Mouse (Mus musculus): ENCODE measurements at regions not wholly inside any gene's neighbourhood (a gene's known extent, or its start where the extent isn't known, plus 50 kb on each side); places are given as distances from the start of the nearest gene placed in this dataset.
"Not testable (repeated sequence)": the region's sequence is repeated elsewhere in the genome, so short reads cannot be mapped to it uniquely, and the experiment has no call there.

DNA sequence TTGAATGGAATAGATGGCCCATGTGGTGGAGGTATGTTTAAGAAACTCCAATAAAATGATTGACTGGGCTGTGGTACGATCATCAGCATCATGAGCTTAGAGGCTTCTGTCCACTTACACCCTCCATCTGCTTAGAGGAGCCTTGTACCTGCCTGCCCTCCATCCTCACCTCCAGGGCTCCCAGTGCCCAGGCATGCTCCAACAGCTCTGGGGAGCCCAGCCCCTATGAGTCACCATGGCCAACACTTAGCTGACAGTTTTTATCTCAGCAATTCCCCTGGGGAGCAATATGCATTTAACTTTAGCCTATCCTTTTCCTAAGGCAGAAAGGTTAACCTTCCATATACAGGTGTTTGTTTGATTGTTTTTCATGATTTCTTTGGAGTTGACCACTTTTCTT lies 174.3 kb upstream of the Plxna2 start:
- DNase-seq (ENCODE audit: low spot score in 2 of 2) = no peak

DNA sequence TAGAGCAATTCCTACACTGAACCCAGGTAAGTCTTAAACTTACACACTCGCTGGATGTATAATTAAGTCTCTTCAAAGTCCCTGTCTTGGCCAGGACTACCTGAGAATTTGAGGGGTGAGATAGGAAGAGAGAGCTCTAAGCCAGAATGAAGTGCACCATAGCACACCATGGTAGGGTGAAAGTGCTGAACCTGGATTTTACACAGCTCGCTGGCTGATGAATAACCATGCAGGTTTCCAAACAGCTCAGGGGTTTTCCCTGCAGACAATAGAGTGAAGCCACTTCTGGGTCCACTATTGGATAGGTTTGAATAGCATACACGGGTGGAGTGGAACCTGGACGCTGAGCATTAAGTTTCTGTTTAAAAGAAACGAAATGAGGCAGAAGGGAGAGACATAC lies 180.7 kb upstream of the Plxna2 start:
- DNase-seq (ENCODE audit: low spot score in 2 of 2) = no peak

DNA sequence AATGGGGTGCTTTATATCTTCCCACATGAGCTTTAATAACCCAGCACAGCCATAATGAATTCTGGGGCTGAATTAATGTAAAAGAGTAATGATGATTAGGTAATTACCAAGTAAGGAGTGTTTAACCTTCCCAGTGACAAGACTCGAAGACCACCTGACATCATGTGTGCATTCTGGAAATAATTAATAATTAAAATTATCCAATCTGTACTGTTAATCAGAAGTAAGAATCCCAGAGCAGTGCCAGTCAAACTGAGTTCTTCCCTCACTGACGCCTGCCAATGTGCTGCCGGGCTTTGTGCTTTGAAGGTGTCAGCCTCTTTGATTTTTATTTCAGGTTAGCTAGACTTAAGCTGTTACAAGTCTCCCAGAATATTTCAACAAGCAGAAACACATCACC lies 183.0 kb upstream of the Plxna2 start:
- DNase-seq (ENCODE audit: low spot score in 2 of 2) = no peak

DNA sequence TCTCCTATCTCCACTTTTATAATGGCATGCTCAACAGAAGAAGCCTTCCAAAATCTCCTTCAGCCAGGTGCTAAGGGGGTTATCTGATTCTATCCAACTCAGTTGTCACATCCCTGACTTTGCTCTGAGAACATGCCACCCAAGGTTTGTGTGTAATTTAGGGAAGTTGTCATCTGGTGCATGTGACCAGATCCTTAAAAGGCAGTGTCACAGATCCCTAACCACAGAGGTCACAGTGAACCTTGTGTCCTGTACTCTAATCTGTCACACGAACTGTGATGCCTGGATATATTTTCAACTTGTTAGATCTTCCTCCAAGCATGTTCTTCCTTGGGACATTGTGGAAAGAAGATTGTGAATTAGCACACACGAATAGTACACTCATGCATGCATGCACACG lies 189.4 kb upstream of the Plxna2 start:
- no peak for DNase-seq (ENCODE audit: low spot score in 2 of 2)

DNA sequence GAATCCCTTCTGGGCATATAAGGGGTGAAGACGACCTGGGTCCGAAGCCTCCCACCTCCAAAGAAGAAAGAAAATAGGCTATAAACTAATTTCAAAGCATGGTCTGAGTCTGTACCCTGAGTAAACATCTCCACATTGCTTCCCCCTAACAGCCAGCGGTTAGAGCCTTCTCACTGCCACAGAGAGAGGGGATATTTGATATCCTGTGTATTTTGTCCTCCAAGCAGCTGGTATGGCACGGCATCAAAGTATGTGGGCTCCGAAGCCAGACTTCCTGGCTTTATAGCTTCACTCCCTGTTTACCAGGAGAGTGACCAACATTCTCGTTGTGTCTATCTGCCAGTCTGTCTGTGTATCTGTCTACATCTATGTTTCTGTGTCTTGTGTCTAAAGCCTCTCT lies 191.7 kb upstream of the Plxna2 start:
- DNase-seq (ENCODE audit: low spot score in 2 of 2) = no peak

DNA sequence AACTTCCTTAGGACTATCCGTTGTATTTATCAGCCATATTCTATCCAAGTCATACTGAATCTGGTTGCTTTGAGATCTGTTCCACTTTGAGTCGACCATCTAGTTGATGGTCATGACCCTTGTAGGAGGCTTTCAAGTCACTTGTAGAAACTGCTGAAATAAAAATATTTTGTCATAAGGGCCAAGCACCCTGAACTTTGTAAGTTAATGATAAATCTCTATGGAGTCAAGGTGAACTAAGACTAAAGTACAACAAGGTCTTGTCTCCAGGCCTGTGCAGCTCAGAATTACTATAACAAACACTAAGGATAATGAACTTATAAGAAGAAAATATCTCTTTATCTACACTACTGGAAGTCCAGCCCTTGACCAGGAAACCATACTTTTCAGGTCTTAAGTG lies 193.8 kb upstream of the Plxna2 start:
- DNase-seq (ENCODE audit: low spot score in 2 of 2) = no peak

DNA sequence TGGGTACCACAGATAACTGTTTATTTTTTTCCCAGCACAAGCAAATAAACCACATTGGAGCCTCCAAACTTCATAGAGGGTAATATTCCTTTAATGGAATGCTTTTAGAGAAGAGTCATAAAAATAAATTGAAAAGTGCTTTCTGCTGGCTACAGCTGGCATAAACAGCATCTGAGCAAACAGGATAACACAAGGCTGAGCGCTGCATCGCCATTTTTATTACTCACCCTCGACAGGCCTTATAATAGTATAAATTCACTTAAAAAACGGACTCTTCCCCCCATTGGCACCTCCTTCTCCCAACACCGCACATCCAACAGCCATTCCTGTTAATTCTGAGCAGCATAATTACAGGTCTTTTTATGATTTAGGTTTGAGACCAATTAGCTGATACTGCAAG lies 205.8 kb upstream of the Plxna2 start:
- no peak for DNase-seq (ENCODE audit: low spot score in 2 of 2)

DNA sequence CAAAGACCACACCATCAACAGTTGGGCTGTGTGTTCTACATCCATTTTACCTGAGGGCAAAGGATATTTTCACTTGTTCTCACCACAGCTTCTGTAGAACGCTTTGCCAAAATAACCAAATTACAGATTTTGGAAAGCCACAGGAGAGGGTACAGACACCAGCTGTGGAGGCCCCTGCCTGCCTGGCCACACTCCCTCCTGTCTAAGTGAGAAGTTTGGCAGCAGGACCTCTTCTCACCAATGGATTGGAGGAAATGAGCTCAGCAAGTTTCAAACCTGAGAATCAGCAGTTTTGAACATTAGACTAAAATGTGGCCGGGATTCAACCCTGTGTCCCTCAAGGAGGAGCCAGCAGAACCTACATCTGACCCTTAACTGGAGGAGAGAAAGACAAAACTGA lies 206.2 kb upstream of the Plxna2 start:
- DNase-seq (ENCODE audit: low spot score in 2 of 2) = no peak

DNA sequence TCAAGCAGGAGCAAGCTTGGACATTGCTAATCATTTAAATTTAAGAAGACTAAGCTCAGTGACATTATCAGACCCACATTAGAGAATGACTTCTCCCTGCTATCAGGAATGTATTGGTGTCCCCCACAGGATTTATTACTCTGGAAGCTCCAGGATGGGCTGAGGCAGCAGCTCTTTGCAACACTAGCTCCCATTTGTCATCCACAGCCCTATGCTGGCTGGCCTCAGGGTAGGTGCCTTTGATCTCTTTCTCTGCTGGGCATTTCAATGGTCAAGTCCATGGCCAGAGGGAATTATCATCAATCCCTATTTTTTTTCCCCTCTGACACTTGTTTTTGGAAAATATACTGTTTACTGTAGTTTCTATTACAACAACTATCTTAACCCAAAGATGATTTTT lies 218.7 kb upstream of the Plxna2 start:
- DNase-seq (ENCODE audit: low spot score in 2 of 2) = no peak

DNA sequence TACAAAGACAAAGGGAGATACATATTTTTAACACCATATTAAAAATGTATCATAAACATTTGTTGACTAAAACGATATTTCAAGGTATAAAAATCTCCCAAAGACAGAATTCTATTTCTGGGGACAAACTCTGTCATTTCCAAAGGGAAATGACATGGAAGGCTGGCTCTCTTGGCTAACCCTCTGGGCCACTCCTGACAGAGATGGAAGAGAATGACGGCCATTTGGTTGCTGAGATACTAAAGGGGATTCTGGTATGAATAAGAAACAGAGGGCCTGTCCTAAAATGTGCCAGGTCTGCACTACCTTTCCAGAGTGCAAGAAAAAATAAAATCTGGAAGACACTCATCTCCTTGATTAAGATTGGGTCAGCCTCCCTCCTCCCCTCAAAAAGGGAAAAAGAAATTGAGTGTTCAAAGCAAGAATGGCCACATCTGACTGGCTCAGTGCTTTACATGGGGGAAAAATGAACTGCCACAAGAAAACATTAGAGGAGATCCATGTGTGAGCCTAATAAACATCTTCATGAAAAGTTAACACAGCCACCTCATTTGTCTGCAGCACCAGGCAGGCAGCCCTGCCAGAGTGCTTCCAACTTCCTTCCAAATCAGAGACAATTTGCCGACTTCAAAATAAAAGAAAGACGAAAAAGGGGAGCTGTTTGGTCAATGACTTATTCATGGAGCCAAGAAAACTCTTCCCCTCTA lies 221.1 kb upstream of the Plxna2 start:
- DNase-seq (ENCODE audit: low spot score in 2 of 2) = no peak

DNA sequence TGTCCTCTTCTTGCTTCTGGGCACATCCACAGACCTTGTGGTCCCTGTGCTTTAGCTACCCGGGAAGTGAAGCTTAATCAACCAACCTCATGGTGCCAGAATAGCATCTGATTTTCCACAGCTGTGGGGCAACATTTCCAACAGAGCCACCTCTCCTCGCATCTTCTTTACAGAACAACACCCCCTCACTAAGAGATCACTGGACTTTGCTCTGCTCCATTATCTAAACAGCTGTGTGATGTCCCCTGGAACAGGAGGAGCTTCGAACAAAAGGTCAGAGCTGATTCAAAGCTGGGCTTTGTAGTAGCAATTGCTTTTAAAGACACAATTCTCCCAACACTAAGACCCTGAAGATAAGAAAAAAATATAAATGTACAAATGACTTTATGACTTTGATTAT lies 224.3 kb upstream of the Plxna2 start:
- no peak for DNase-seq (ENCODE audit: low spot score in 2 of 2)

DNA sequence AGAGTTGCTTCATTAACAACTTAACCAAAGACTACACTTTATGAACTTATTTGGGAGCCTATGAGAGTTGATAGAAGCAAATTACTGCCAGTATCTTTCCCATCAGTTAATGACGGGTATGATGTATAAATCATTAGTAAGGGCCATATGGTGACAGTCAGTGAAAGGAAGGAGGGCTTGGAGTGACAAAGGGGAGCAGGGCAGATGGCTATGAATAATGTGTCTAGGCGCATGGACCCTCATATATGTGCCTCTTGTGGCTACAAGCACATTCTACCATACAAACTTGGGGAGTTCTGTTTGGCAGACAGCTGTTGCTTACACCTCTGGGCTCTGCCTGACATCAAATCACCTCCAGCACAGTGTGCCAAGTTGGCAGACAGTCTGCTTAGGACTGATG lies 227.8 kb upstream of the Plxna2 start:
- DNase-seq (ENCODE audit: low spot score in 2 of 2) = no peak

DNA sequence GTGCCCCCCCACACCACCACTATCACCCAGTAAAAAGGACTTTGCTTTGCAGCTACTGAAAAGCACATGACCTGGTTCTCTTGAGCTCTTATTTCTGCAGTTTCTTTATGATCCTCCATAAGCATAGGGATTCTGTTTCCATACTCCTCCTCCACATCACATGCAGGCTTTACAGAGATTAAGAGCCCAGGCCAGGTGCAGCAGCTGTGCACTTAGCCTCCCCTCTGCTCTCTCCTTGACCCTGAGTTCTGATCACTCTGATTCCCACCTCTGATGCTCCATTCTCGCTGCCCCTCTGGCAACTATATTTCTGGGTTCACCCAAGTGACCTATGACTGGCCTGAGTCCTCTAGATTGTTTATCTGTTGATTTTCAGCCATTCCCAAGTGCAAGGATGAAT lies 239.9 kb upstream of the Plxna2 start:
- DNase-seq (ENCODE audit: low spot score in 2 of 2) = no peak

DNA sequence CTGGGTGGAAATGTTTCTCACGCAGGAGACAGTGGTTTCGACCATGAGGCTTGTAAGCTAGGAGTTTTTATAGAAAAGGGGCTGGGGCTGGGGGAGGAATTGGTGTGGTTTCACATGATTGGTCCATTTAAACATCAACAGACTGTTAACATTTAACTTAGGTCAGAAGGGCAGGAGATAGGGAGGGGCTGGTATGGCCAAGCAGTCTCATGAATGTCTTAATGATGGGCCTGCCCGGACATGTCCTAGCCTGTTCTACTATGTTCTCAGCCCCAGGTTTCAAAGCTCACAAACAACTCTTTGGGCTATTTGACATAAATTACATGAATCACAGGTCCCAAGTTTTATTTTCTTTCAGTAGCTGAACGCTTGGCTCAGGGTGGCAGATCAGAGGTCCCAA lies 244.5 kb upstream of the Plxna2 start:
- not testable (repeated sequence) for DNase-seq (ENCODE audit: low spot score in 2 of 2)

DNA sequence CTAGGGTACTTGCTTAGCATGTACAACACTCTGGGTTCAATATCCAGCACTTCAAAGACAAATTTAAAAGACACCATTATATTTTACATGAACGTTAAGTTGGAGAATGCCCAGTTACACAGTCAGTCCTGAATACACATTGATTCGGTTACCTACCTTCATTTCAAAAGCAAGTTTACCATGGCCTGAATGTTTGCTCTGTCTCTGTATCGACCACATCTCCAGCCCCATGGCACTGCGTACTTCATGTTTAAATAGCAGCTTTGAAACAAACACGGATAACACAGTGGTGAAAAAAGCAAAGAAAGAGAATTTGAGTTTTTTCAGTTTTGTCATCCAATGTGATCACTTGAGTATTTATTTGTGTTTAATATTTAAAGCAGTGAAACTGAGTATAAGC lies 254.1 kb upstream of the Plxna2 start:
- DNase-seq (ENCODE audit: low spot score in 2 of 2) = no peak

DNA sequence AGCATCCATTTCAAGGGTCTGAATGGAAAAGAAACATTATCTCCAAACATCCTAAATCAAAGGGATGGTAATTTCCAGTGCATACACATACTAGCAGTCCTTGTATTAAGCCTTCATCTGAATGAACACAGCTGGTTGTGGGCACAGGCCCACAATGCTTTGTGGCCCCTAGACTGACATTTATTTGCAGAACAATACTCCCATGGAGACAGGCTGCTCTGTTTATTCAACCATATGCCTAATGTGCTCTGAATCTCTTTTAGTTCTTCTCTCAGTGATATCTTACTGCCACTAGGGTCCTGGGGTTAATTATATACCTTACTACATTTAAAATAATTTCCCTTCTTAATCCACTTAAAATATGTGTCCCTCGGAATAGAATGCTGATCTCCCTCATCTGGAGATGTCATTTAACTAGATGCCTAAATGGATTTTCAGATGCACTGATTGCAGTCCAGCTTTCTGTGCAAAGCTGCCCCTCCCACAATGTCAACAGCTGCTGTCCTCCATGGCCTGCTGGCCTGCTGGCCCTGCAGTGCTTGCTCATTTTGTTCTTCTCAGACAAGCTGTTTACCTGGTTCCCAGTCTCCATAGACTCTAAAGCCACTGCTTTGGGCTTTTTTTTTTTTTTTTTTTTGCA lies 254.8 kb upstream of the Plxna2 start:
- peak in 1 of 2 experiments; percentile 25 for DNase-seq (ENCODE audit: low spot score in 2 of 2)

DNA sequence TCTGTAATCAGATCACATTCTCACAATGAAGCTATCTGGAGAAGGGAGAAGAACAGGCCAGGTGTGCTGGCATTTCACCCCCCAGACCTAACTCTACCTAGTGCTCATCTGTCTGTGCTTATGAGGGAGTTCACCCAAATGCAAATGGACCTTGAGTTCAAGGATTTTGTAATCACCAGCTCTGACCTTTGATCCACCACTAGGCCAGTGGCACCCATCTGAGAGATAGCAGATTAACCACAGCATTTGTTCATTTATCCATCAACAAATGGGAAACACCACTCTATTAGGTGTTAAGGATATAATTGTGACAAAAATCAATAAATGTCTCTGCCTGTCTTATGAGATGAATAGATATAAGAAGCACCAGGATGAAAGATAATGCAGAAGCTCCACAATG lies 255.7 kb upstream of the Plxna2 start:
- no peak for DNase-seq (ENCODE audit: low spot score in 2 of 2)

DNA sequence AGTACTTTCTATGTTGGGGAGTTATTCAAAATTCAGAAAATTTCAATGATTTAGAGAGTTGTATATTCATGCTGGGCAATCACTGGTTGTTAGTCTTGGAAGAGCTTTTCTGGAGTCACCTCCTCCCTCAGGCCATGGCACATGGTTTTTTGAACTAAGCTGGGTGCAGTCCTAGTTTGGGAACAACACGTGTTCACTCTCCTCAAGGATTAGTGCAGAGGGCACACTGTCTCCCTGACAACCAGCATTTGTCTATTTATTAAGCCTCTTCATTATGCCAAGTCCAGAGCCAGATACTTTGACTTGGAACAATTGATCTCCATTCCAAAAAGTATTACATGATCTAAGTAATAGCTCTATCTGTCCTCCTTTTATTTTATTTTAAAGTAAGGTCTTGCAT lies 256.7 kb upstream of the Plxna2 start:
- DNase-seq (ENCODE audit: low spot score in 2 of 2) = peak in 1 of 2 experiments; percentile 19

DNA sequence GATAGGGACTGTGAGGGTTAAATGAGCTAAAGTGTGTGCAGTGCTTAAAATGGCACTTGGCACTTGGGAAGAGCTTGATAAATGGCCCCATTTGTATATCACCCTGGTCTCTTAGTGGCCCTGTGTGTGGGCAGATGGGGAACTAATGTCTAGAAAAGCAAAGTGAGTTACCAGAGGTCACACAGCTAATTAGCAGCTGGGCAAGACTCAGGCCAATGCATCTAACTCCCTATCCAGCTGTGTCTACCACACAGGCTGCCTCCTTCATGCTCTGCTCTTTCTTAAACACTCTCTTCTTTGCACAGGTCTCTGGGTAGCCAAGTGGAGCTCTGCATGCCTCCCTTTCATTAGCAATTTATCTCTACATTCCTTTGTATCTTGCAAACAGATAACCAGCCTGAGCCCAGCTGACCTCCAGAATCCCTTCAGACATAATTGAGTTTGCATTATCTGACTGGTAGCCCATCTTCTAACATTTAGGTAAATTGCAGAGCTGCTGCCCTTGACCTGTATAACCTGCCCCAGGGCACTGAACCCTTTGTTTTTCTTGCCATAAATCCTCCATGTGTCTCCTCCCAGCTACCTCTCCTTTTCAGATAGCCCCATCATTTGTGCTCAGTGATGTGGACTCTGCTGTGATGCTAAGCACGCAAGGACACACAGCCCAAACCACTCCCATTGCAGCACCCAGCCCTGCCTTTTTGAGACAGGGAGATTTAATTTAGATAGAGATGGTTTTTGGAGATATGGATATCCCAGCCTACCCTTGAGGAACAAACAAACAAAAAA lies 263.5 kb upstream of the Plxna2 start:
- DNase-seq (ENCODE audit: low spot score in 2 of 2) = no peak

DNA sequence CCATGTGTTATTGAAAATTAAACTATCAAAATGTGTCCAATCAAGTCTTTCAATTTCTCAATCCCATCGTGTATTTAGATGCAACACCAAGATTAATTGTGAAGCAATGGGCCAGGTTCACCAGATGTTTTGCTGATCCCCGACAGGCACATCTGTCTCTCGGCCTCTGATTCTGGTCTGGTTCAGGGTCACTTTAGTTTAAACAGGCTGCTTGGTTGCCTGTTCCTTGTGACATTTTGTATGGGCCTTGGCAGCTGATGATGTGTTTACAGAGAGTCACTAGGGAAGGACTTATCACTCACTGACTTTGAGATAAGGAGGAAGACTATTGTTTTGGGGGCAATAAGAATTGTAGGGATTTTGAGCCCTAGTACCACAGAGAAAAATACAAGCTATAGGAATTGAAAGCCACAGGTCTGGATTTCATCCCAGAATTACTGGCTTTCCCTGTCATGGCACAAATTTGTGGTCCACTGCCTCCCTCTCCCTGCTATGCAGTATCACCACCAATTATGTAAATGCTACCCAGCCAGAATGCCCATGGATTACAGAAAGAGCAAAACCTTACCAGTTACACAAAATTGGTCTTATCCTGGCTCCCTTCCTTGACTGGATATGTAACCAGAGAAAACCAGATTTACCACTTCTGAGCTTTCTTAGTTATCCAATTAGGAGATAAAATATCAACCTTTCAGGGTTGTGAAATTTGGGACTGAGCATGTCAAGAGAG lies 272.5 kb upstream of the Plxna2 start:
- DNase-seq (ENCODE audit: low spot score in 2 of 2) = no peak

DNA sequence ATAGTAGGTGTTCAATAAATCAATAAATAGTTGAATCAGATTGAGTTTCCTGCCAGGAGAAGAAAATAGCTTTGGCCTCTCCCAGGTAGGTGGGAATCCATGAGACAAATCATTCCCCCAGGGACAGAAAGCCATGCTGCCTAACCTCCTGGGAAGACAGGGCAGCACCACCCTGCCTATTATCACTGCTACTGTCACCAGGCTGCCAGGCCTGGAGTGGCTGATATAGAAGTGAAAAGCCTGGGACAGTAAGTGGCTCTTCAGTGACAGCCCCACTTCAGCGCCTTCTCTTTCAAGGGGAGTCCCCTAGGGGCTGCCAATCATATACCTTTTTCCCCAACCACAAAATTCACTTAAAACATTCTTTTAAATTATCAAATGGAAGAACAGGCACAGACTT lies 275.4 kb upstream of the Plxna2 start:
- DNase-seq (ENCODE audit: low spot score in 2 of 2) = no peak

DNA sequence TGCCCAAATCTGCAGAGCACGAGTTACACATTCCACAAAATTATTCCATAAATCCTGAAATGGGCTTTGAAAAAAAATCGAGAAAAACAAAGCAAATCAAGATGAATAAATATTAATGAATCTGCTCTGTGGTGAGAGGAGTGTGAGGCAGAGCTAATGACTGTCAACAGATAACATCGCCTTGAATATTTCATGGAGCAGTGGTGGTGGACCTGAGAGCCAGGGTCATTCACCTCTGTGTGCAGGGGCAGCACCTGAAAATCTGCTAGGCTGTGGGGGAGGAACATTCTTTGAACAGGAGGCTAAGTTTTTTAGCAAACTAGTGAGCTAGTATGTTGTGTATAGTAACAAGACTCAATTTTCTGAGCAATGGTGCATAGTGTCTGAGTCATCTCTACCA lies 276.3 kb upstream of the Plxna2 start:
- no peak for DNase-seq (ENCODE audit: low spot score in 2 of 2)
